Mouse (Mus musculus) hindbrain, postnatal 0 days (tissue): ENCODE results near the gene Fam92b. TPM values are rescaled to one million over a fixed set of nuclear protein-coding genes. Genes with fewer than 3 reads are reported as not detected.

Experiments
- ATAC-seq: fragments of 200-750 bp; cut with Nextera tagmentation; 2 replicates; pipeline ENCODE4 v1.8.0; 2017; ENCODE audit warnings: mild to moderate bottlenecking, moderate TSS enrichment, moderate library complexity
- DNase-seq: peaks from one replicate; pipeline ENCODE4 v3.0.0-alpha.2; 2015; ENCODE audit warnings: low spot score
- H3K27ac ChIP-seq: fragments of 300-500 bp; sonication (generic); 2 replicates; pipeline ENCODE4 v1.5.1; 2014; ENCODE audit warnings: mild to moderate bottlenecking
- H3K27me3 ChIP-seq: fragments of 300-500 bp; sonication (generic); 2 replicates; pipeline ENCODE4 v1.6.1; 2014; ENCODE audit warnings: low read length, mixed read lengths; ENCODE audit not compliant: insufficient read depth
- H3K36me3 ChIP-seq: fragments of 300-500 bp; sonication (generic); 2 replicates; pipeline ENCODE4 v1.6.1; 2014; ENCODE audit warnings: low read length, mixed read lengths; ENCODE audit not compliant: insufficient read depth
- H3K4me1 ChIP-seq: fragments of 300-500 bp; sonication (generic); 2 replicates; pipeline ENCODE4 v1.6.1; 2014; ENCODE audit warnings: antibody characterized with exemption, low read length, mixed read lengths; ENCODE audit not compliant: insufficient read depth
- H3K4me2 ChIP-seq: fragments of 300-500 bp; sonication (generic); 2 replicates; pipeline ENCODE4 v1.6.1; 2014; ENCODE audit warnings: low read depth, mild to moderate bottlenecking, low read length, moderate library complexity, mixed read lengths
- H3K4me3 ChIP-seq: fragments of 300-500 bp; sonication (generic); 2 replicates; pipeline ENCODE4 v1.5.1; 2014; ENCODE audit warnings: low read length
- H3K9ac ChIP-seq: fragments of 300-500 bp; sonication (generic); replicated peaks from 2 replicates; pipeline ENCODE4 v1.6.1; 2014; ENCODE audit warnings: mild to moderate bottlenecking, low read length, moderate library complexity, mixed read lengths
- H3K9me3 ChIP-seq: fragments of 300-500 bp; sonication (generic); 2 replicates; pipeline ENCODE4 v1.6.1; 2016; ENCODE audit warnings: low read length, mixed read lengths
- CTCF ChIP-seq: IDR thresholded peaks from 2 replicates; pipeline ENCODE4 v1.5.1; 2016; ENCODE audit warnings: antibody characterized with exemption, control low read depth, low read depth
- WGBS: fragments of 180-500 bp; shearing (Covaris S2); extraction: QIAGEN DNeasy Blood & Tissue Kit; methylation state at CpG from one replicate; pipeline ENCODE4 v1.1.7; 2014; 5-methylcytosine and 5-hydroxymethylcytosine counted together
- polyA plus RNA-seq: library from polyadenylated mRNA; unstranded; fragments of >200 nt; fragmentation: Nextera tagmentation; extraction: Ambion mirVana; gene quantifications from 2 replicates; pipeline ENCODE4 v1.2.1, GENCODE M21; 2015
- total RNA-seq: library from RNA; depleted of rRNA; stranded (reverse); fragments of >200 nt; gene quantifications from 2 replicates; pipeline ENCODE4 v1.2.3, GENCODE M21; 2014

Gene Fam92b
- total and polyA plus RNA-seq, 2 experiments from 2014 or later: 1.2 to 2.0 TPM

- no peak overlapping the region for H3K9ac ChIP-seq
- WGBS: 43% methylated on average over 12 of the region's 12 CpGs
- peak; percentile 48 for DNase-seq
Observed at GRCm38 (mm10) chr8:120144652-120145301, 32.5 kb downstream of the Fam92b start.

GRCm38 (mm10) chr8:120143911-120144651, 33.2 kb downstream of the Fam92b start:
- 39% methylated on average over 15 of the region's 15 CpGs for WGBS
- H3K9me3 ChIP-seq: no peaks in the 10 kb centered on the region
- no peaks in the 10 kb centered on the region for H3K27me3 ChIP-seq
- DNase-seq (peak; percentile 48), ATAC-seq (peak; percentile 58)
- H3K9ac ChIP-seq: no peak overlapping the region; the same call in 1 of the 2 replicates
- peaks cover 18% of the 10 kb centered on the region for H3K4me1 ChIP-seq
- peak overlapping the region; percentile 75 for H3K27ac ChIP-seq
- no peaks in the 10 kb centered on the region for H3K36me3 ChIP-seq
- no peak overlapping the region for H3K4me2 ChIP-seq
- H3K4me3 ChIP-seq: no peak overlapping the region
- no peak for TF ChIP-seq CTCF

More at GRCm38 (mm10) chr8:120144652-120145301, 32.5 kb downstream of the Fam92b start:
- H3K4me3 ChIP-seq: no peak overlapping the region
- no peak for TF ChIP-seq CTCF
- H3K9me3 ChIP-seq: no peaks in the 10 kb centered on the region
- peak; percentile 38 for ATAC-seq
- no peaks in the 10 kb centered on the region for H3K27me3 ChIP-seq
- H3K4me1 ChIP-seq: peaks cover 18% of the 10 kb centered on the region
- H3K36me3 ChIP-seq: no peaks in the 10 kb centered on the region
- H3K27ac ChIP-seq: peak overlapping the region; percentile 75
- 0 out of 2 replicates have a peak overlapping the region, but pooled peaks have one; percentile 23 for H3K4me2 ChIP-seq

GRCm38 (mm10) chr8:120140769-120141168, 36.5 kb downstream of the Fam92b start:
- 62% methylated on average over 3 of the region's 3 CpGs for WGBS
- H3K4me1 ChIP-seq: peaks cover 26% of the 10 kb centered on the region
- no peaks in the 10 kb centered on the region for H3K36me3 ChIP-seq
- no peak for TF ChIP-seq CTCF
- no peaks in the 10 kb centered on the region for H3K9me3 ChIP-seq
- no peak overlapping the region for H3K9ac ChIP-seq
- H3K4me3 ChIP-seq: no peak overlapping the region
- no peak for DNase-seq
- no peaks in the 10 kb centered on the region for H3K27me3 ChIP-seq
- no peak for ATAC-seq
- H3K4me2 ChIP-seq: no peak overlapping the region
- peak overlapping the region; percentile 20; the same call in 1 of the 2 replicates for H3K27ac ChIP-seq

DNA sequence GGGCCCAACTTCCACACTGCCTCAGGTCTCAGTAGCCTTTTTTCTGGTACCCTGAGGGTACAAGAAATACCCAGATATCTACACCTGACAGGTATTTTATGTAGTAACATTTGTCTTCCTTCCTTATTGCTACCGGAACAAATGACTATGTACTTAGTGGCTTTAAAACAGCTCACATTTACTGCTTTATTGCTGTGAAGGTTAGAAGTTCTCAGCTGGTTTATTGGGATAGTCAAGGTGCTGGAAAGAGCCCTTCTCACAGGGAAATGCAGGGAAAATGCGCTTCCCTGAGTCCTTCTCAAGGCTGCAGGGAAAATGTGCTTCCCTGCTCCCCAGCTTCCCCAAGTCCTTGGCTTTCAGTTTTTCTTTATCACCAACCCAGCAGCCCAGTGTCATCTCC, 38.3 kb downstream of the Fam92b start:
- Histone ChIP-seq H3K36me3 (no peaks in the 10 kb centered on the region), H3K4me1 (peaks cover 15% of the 10 kb centered on the region), H3K4me3 (no peak overlapping the region), H3K9ac (no peak overlapping the region), H3K4me2 (no peak overlapping the region), H3K9me3 (no peaks in the 10 kb centered on the region), H3K27me3 (no peaks in the 10 kb centered on the region), H3K27ac (no peak overlapping the region)
- ATAC-seq (no peak), DNase-seq (no peak)
- WGBS: 94% methylated on average over 2 of the region's 2 CpGs
- TF ChIP-seq CTCF: no peak

DNA sequence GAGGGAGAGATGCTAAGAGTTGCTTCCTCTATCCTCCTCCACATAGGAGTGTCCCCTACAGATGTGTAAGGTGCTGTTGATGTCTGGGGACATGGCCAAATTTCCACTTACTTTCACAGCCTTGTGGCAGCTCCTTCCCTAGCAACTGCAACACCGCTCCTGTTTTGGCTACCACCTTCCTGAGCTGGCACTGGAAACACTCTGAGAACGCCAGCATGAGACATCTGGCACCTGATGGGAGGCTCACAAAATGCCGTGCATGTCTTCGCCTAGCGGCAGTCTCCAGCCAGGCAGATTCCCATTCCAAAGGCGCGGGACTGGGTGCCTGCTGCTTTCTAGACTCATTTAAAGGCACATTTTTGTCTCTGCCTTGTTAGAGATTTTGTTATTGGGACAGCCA, 40.6 kb downstream of the Fam92b start:
- H3K9me3 ChIP-seq: no peaks in the 10 kb centered on the region
- peaks cover 9% of the 10 kb centered on the region; the same call in 1 of the 2 replicates for H3K4me1 ChIP-seq
- no peaks in the 10 kb centered on the region for H3K36me3 ChIP-seq
- no peaks in the 10 kb centered on the region for H3K27me3 ChIP-seq
- peak; percentile 41 for TF ChIP-seq CTCF
- WGBS: 33% methylated on average over 7 of the region's 7 CpGs
- no peak overlapping the region for H3K4me3 ChIP-seq
- no peak overlapping the region for H3K9ac ChIP-seq
- DNase-seq (peak; percentile 57), ATAC-seq (no peak)
- H3K4me2 ChIP-seq: no peak overlapping the region
- no peak overlapping the region for H3K27ac ChIP-seq

DNA sequence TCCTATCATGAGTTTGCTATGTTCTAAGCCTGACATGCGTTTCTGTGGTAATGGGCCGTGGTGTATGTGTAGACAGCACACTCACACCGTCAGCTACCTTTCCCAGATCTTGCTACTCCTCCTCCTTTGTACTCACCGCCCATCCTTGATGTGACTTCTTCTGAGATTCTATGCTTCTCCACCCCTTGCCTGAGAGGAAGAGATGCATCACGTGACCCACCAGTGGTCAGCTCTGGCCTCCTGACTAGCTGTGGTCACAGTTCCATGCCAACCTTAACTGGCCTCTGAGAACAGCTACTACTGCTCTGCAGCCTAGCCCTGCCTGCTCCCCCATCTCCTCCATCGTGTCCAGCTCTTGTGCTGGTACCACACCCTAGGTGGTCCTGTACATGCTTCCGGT, 41.6 kb downstream of the Fam92b start:
- no peaks in the 10 kb centered on the region for H3K27me3 ChIP-seq
- no peak overlapping the region for H3K4me3 ChIP-seq
- H3K9me3 ChIP-seq: no peaks in the 10 kb centered on the region
- H3K9ac ChIP-seq: no peak overlapping the region
- no peak for TF ChIP-seq CTCF
- 0 out of 2 replicates have a peak, but pooled peaks cover 9% of the 10 kb centered on the region for H3K4me1 ChIP-seq
- DNase-seq: no peak
- ATAC-seq: 0 out of 2 replicates have a peak, but pooled peaks have one; percentile 10
- no peaks in the 10 kb centered on the region for H3K36me3 ChIP-seq
- no peak overlapping the region for H3K27ac ChIP-seq
- no peak overlapping the region for H3K4me2 ChIP-seq
- WGBS: 91% methylated on average over 7 of the region's 7 CpGs

DNA sequence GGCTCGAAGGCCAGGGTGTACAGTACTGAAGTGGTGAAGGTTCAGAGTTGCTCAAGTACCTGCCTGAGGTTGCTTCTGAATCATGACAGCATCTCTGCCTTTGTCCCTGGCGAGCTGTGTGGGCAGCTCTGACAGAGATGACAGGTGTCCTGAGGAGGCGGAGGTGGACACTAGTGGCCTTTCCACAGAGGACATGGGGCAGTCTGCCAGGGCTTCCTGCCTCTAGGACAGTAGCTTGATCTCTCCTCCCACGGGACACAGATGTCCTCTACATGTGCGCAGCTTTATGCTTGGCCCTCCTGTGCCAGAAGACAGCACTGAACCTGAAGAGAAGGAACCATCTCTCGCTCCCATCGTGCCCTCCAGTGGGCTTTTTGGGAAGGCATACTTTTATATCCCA, 44.1 kb downstream of the Fam92b start:
- Histone ChIP-seq H3K9me3 (no peaks in the 10 kb centered on the region), H3K27ac (no peak overlapping the region), H3K4me2 (no peak overlapping the region), H3K27me3 (no peaks in the 10 kb centered on the region), H3K4me3 (no peak overlapping the region), H3K4me1 (0 out of 2 replicates have a peak, but pooled peaks cover 9% of the 10 kb centered on the region), H3K9ac (no peak overlapping the region), H3K36me3 (no peaks in the 10 kb centered on the region)
- TF ChIP-seq CTCF: no peak
- WGBS: 77% methylated on average over 7 of the region's 7 CpGs
- DNase-seq (peak; percentile 1), ATAC-seq (no peak)
